Mouse (Mus musculus) neural tube, embryonic 10.5 days (tissue): ENCODE data around the gene Tmem273.

ENCODE experiments used
- DNase-seq: peaks from one replicate; pipeline ENCODE4 v3.0.0-alpha.2; 2017; ENCODE audit warnings: low spot score; ENCODE audit errors: extremely low spot score

Tmem273 gene

GRCm38 (mm10) chr14:32859831-32860569 lies 74.2 kb downstream of the Tmem273 start:
- DNase-seq, result no peak

- no peak for DNase-seq
Observed at GRCm38 (mm10) chr14:32861149-32861581, 75.4 kb downstream of the Tmem273 start.

- no peak for DNase-seq
Observed at GRCm38 (mm10) chr14:32861656-32862055, 75.9 kb downstream of the Tmem273 start.

- DNase-seq, result no peak
Observed at GRCm38 (mm10) chr14:32865331-32865730, 79.6 kb downstream of the Tmem273 start.
